Mouse (Mus musculus) midbrain, embryonic 13.5 days (tissue): ENCODE measurements around the gene Dph5. TPM values are rescaled to one million over a fixed set of nuclear protein-coding genes. Genes with fewer than 3 reads are reported as not detected.
A peak's percentile ranks its signal among the peaks of the same experiment; 100 is the strongest.

Experiments used
- ATAC-seq: fragments of 200-750 bp; cut with Nextera tagmentation; 2 replicates; pipeline ENCODE4 v1.8.0; 2017; ENCODE audit warnings: mild to moderate bottlenecking, moderate TSS enrichment, moderate library complexity
- H3K27ac ChIP-seq: fragments of 300-500 bp; sonication (generic); 2 replicates; pipeline ENCODE4 v1.5.1; 2015; ENCODE audit warnings: inconsistent platforms, mild to moderate bottlenecking, moderate library complexity
- H3K27me3 ChIP-seq: fragments of 300-500 bp; sonication (generic); 2 replicates; pipeline ENCODE4 v1.6.1; 2015; ENCODE audit warnings: mild to moderate bottlenecking, inconsistent platforms
- H3K36me3 ChIP-seq: fragments of 300-500 bp; sonication (generic); 2 replicates; pipeline ENCODE4 v1.6.1; 2015; ENCODE audit warnings: mild to moderate bottlenecking, inconsistent platforms
- H3K4me1 ChIP-seq: fragments of 300-500 bp; sonication (generic); replicated peaks from 2 replicates; pipeline ENCODE4 v1.6.1; 2015; ENCODE audit warnings: inconsistent platforms
- H3K4me2 ChIP-seq: fragments of 300-500 bp; sonication (generic); replicated peaks from 2 replicates; pipeline ENCODE4 v1.6.1; 2015; ENCODE audit warnings: moderate library complexity, mild to moderate bottlenecking, inconsistent platforms
- H3K4me3 ChIP-seq: fragments of 300-500 bp; sonication (generic); replicated peaks from 2 replicates; pipeline ENCODE4 v1.5.1; 2015; ENCODE audit warnings: mild to moderate bottlenecking, inconsistent platforms
- H3K9ac ChIP-seq: fragments of 300-500 bp; sonication (generic); replicated peaks from 2 replicates; pipeline ENCODE4 v1.6.1; 2015; ENCODE audit warnings: mild to moderate bottlenecking, inconsistent platforms
- H3K9me3 ChIP-seq: fragments of 300-500 bp; sonication (generic); 2 replicates; pipeline ENCODE4 v1.6.1; 2016; ENCODE audit warnings: mild to moderate bottlenecking, inconsistent platforms
- WGBS: fragments of 180-500 bp; shearing (Covaris S2); methylation state at CpG from one replicate; pipeline ENCODE4 v1.1.7; 2015; 5-methylcytosine and 5-hydroxymethylcytosine counted together
- polyA plus RNA-seq: library from polyadenylated mRNA; unstranded; fragments of >200 nt; fragmentation: Nextera tagmentation; extraction: Ambion mirVana; gene quantifications from 2 replicates; pipeline ENCODE4 v1.2.1, GENCODE M21; 2015

Gene Dph5
- polyA plus RNA-seq, 1 experiment from 2014 or later, result 26.2 TPM

DNA sequence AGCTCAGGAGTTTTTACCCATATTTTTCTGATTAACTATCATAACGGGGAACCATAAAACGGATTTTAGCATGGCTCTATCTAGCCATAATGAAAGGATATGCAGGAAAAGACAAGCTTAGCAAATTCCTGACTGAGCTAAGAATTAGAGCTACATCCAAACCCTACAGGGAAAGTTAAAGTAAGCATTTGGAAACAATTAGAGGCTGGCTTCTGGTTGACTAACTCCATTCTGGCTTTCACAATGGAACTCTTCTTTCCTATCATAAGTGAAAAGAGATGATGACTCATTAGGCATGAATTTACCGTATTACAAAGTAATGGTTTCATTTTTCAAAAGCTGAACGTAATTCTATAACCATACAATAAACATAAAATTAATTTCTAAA lies 74.4 kb downstream of the Dph5 start:
- no peak overlapping the region for H3K27ac ChIP-seq
- no peaks in the 10 kb centered on the region for H3K27me3 ChIP-seq
- 65% methylated on average over 4 of the region's 4 CpGs for WGBS
- no peaks in the 10 kb centered on the region; the same call in 1 of the 2 replicates for H3K4me1 ChIP-seq
- ATAC-seq, result no peak
- H3K4me3 ChIP-seq, result no peak overlapping the region
- peaks cover 30% of the 10 kb centered on the region for H3K36me3 ChIP-seq
- no peak overlapping the region for H3K9ac ChIP-seq
- H3K9me3 ChIP-seq, result no peaks in the 10 kb centered on the region
- H3K4me2 ChIP-seq, result no peak overlapping the region

DNA sequence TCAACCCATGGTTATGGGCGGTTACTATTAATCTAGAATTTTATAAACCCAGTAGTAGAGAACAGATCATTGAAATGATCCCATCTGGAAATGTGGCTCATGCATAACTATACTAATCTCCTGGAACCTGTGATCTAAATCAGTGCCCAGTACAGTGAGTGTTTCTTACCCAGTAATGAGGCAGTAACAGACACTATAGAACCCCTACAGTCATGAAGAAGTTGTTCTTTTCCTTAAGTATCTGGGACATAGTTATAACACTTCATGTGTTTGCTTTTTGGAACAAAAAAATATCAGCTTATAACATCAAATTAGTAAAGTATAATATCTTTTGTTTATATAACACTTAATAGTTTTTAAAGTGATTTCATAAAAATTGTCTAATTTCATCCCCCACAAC lies 76.0 kb downstream of the Dph5 start:
- 100% methylated on average over 1 of the region's 1 CpGs for WGBS
- Histone ChIP-seq H3K4me2 (no peak overlapping the region), H3K9me3 (no peaks in the 10 kb centered on the region), H3K27me3 (no peaks in the 10 kb centered on the region), H3K36me3 (peaks cover 19% of the 10 kb centered on the region), H3K27ac (no peak overlapping the region), H3K4me3 (no peak overlapping the region), H3K9ac (no peak overlapping the region), H3K4me1 (no peaks in the 10 kb centered on the region; the same call in 1 of the 2 replicates)
- ATAC-seq, result no peak

DNA sequence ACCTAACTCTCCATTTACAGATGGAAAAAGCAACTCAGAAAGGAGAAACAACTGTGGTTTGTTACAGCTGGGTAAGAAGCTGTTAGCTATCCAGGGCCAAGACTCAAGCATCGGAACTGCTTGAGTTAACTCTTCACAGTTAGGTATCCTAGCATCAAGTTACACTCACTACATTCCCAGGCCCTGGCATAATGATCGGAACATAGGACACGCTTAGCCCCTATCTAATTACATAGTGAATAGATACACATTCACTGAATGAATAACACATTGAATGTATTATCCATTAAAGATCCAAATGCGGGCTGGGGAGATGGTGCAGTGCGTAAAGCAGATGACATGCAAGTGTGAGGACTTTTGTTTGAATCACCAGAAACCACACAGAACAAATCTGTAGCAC lies 76.4 kb downstream of the Dph5 start:
- Histone ChIP-seq H3K9ac (no peak overlapping the region), H3K4me1 (no peaks in the 10 kb centered on the region; the same call in 1 of the 2 replicates), H3K27ac (no peak overlapping the region), H3K27me3 (no peaks in the 10 kb centered on the region), H3K4me3 (no peak overlapping the region), H3K4me2 (no peak overlapping the region), H3K9me3 (no peaks in the 10 kb centered on the region), H3K36me3 (peaks cover 16% of the 10 kb centered on the region)
- ATAC-seq, result no peak
- 74% methylated on average over 5 of the region's 5 CpGs for WGBS

DNA sequence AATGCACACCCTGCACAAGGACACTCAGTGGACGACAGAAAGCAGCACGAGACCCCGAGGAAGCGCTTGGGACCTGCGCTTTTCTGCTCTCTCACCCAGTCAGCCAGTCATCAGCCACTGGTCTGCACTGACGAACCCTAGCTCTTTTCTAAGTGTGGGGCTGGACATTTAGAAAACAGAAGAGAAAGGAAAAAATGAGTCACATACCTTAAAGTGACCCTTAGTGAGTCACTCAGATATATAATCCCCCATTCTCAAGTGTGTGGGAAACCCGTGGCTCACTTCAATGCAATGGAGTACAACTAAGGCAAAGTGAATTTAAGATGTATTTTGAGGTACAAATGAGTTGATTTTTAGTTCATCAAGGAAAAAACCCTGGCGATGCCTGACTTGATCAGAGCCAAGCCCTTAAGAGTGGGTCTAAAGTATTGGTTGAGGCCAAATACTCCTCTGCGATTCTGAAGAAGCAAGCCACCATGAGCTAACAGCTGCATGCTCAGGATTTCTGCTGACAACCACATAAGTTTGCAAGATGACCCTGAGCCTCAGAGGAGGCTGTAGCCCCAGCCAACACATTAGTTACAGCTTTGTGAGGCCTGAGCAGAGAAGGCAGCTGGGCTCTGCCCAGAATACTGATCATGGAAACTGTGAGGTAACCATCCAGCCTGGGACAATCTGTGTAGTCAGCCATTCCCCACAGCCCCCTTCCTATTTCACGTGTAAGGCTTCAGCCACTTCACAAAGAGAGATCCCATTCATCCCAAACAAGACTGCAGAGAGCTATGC lies 81.3 kb downstream of the Dph5 start:
- Histone ChIP-seq H3K4me2 (no peak overlapping the region), H3K27ac (peak overlapping the region; percentile 25; the same call in 1 of the 2 replicates), H3K36me3 (peaks cover 40% of the 10 kb centered on the region), H3K4me3 (no peak overlapping the region), H3K27me3 (no peaks in the 10 kb centered on the region), H3K9ac (no peak overlapping the region), H3K4me1 (peaks cover 2% of the 10 kb centered on the region; the same call in 1 of the 2 replicates), H3K9me3 (no peaks in the 10 kb centered on the region)
- peak; percentile 82 for ATAC-seq
- 85% methylated on average over 10 of the region's 10 CpGs for WGBS

DNA sequence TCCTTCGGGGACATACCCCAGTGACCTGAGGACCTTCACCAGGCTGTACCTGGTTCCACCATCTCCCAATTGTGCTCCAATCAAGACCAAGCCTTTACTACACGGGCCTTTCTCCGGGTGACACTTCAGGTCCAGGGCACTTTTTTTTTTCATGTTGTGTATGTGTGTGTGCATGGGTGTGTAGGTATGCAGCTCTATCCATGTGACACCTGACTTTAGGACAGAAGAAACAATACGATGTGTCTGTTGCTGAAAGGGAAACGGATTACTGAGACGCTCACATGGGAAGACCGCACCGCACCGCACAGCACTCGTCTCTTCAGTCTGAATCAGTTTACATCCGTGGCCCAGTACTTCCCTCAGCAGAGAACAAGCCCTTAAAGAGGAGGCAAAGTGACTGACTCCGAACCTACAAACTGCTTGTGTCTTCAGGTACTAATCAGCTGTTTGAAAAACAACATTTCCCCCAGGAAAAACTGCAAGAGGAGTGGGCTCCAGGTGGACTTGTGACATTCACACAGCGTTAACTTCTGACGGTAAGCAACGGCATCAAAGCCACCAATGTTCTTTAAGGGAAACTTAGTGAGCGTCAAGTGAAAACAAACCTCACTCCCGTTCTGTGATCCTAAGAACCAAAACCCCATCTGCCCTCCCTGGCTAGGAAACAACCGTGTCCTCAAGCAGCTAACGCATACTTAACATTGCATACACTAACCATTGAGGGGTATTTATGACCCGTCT lies 83.6 kb downstream of the Dph5 start:
- peaks cover 53% of the 10 kb centered on the region for H3K36me3 ChIP-seq
- 0 out of 2 replicates have a peak, but pooled peaks cover 2% of the 10 kb centered on the region for H3K4me1 ChIP-seq
- no peak overlapping the region for H3K4me2 ChIP-seq
- WGBS, result 95% methylated on average over 20 of the region's 20 CpGs
- H3K4me3 ChIP-seq, result no peak overlapping the region
- no peaks in the 10 kb centered on the region for H3K9me3 ChIP-seq
- no peak overlapping the region for H3K9ac ChIP-seq
- no peak overlapping the region for H3K27ac ChIP-seq
- ATAC-seq, result no peak
- H3K27me3 ChIP-seq, result no peaks in the 10 kb centered on the region

DNA sequence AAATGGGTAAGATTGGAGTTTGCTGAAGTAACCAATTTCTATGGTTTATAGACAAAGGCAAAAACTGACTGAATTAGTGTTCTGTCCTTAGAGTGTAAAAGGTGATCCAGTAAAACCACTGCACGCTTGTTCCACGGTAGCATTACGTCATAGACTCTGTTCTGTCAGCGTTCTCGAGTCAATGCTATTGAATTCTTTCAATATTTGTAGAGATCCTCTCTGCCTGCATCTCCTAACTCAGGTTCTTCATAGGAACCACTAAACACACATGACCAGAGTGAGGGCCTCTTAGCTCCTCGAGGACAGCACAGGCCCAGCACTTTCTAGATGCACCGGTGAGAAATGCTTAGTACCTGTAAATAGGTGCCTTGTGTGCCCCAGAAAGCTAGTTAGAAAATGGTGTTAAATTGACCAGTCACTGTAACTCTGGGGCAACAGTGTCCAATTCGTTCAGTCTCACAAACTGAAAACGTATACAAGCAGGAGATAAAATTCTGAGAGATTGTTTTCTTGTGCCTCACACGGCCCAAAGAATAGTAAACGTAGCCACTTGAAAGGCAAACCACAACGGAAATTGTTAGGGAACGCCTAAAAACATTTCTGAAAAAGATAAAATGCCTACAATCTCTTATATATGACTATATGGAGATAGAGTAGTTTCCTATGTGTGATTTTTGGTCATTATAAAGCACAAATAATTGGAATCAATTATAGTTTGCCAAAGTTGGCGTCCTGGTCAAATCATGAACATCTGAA lies 84.4 kb downstream of the Dph5 start:
- H3K4me3 ChIP-seq, result no peak overlapping the region
- WGBS, result 95% methylated on average over 14 of the region's 14 CpGs
- H3K27me3 ChIP-seq, result no peaks in the 10 kb centered on the region
- H3K9ac ChIP-seq, result no peak overlapping the region
- 0 out of 2 replicates have a peak, but pooled peaks cover 2% of the 10 kb centered on the region for H3K4me1 ChIP-seq
- no peak overlapping the region for H3K27ac ChIP-seq
- H3K9me3 ChIP-seq, result no peaks in the 10 kb centered on the region
- ATAC-seq, result no peak
- H3K36me3 ChIP-seq, result peaks cover 58% of the 10 kb centered on the region
- H3K4me2 ChIP-seq, result no peak overlapping the region

DNA sequence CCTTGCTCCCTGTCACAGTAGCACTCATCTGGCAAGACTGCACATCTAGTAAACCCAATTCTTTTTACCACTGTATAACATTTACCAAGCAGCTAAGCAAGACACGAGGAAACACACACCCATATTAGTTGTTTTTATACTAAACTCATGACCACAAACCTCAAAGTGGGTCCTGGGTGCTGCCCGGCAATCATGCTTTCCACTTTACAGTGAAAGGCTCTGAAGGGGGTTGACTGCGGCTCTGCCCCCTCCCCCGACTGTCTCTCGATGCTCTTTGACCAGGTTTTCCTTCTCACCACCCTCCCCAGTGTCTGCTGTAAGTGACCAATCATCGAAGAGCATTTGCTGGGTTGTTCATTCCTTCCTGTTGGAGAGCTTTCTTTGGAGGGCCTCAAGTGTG lies 86.6 kb downstream of the Dph5 start:
- WGBS, result 94% methylated on average over 6 of the region's 6 CpGs

DNA sequence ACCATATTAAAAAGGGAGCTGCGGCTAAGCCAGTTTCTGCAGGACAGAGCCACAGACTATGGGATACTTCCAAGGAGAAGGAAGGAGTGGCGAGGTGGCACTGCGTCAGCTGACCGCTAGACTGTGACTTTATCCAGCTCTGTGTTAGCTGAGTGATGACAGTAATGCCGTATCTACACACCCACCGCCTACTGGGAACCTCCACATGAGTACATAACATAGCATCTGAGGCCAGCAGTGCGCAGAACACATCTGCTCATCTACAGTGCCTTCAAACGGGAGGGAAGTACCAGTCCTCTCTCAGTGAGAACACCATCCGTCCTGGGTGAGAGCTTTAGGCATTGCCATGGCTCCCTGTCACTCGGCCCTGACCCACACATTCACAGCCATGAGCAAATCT lies 87.4 kb downstream of the Dph5 start:
- WGBS, result 94% methylated on average over 10 of the region's 10 CpGs
- Histone ChIP-seq H3K4me3 (no peak overlapping the region), H3K4me1 (no peaks in the 10 kb centered on the region), H3K4me2 (no peak overlapping the region), H3K27ac (no peak overlapping the region), H3K27me3 (no peaks in the 10 kb centered on the region), H3K9me3 (no peaks in the 10 kb centered on the region), H3K9ac (no peak overlapping the region), H3K36me3 (peaks cover 63% of the 10 kb centered on the region)
- ATAC-seq, result no peak

More for the DNA sequence above, 86.6 kb downstream of the Dph5 start:
- H3K9me3 ChIP-seq, result no peaks in the 10 kb centered on the region
- H3K27ac ChIP-seq, result no peak overlapping the region
- H3K4me3 ChIP-seq, result no peak overlapping the region
- H3K9ac ChIP-seq, result no peak overlapping the region
- ATAC-seq, result no peak
- H3K36me3 ChIP-seq, result peaks cover 62% of the 10 kb centered on the region
- no peaks in the 10 kb centered on the region for H3K27me3 ChIP-seq
- no peak overlapping the region for H3K4me2 ChIP-seq
- H3K4me1 ChIP-seq, result 0 out of 2 replicates have a peak, but pooled peaks cover under 1% of the 10 kb centered on the region

DNA sequence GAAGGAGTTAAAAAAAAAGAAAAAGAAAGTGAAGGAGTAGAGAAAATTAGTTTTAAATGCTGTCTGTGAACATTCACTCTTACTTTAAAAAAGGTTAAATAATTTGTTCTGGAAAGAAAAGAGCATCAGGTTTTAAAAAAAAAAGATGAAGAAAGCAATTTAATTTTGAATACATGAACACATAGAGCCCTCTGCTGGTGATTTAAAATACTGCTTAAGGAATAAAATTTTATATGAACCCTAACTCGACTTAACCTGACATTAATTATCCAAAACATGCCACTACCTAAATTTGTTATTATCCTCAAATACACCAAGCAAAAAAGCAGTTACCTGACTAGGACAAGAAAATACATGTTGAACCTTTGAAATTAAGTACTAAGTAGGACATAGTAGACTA lies 91.4 kb downstream of the Dph5 start:
- Histone ChIP-seq H3K9me3 (no peaks in the 10 kb centered on the region), H3K4me2 (no peak overlapping the region), H3K4me3 (no peak overlapping the region), H3K27me3 (no peaks in the 10 kb centered on the region), H3K36me3 (peaks cover 64% of the 10 kb centered on the region), H3K4me1 (no peaks in the 10 kb centered on the region), H3K27ac (no peak overlapping the region), H3K9ac (no peak overlapping the region)
- WGBS, result 34% methylated on average over 1 of the region's 1 CpGs
- no peak for ATAC-seq

DNA sequence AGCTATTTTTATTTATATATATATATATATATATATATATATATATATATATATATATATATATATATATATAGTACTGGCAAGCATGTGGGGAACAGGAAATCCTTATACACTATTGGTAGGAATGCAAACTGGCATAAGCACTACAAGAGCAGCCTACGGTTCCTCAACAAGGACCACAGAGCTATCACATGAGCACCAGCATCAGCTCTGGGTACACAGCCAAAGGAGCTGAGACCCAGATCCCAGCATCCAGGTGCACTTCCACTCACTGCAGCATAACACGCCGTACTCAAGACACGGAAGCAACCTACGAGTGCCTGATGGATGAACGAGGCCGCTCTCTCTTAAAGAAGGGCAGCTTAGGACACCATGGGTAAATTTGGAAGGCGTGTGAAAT lies 95.6 kb downstream of the Dph5 start:
- no peak for ATAC-seq
- peaks cover 57% of the 10 kb centered on the region for H3K36me3 ChIP-seq
- H3K4me1 ChIP-seq, result no peaks in the 10 kb centered on the region
- no peak overlapping the region for H3K4me2 ChIP-seq
- H3K27me3 ChIP-seq, result no peaks in the 10 kb centered on the region
- H3K9me3 ChIP-seq, result no peaks in the 10 kb centered on the region
- no peak overlapping the region for H3K27ac ChIP-seq
- H3K4me3 ChIP-seq, result no peak overlapping the region
- 95% methylated on average over 8 of the region's 8 CpGs for WGBS
- H3K9ac ChIP-seq, result no peak overlapping the region
